Mouse (Mus musculus) E14TG2a.4 (cell line): ENCODE data around the gene Bspry.

Experiments
- CTCF ChIP-seq: conservative IDR thresholded peaks from 2 replicates; pipeline ENCODE4 v1.5.1; 2014; ENCODE audit warnings: low read length
- NANOG ChIP-seq: IDR thresholded peaks from 2 replicates; pipeline ENCODE4 v1.6.1; 2014; ENCODE audit warnings: borderline replicate concordance, low read length, mixed read lengths

GRCm38 (mm10) chr4:62477542-62478244 lies 2.2 kb upstream of the Bspry start:
- TF ChIP-seq CTCF (no peak), NANOG (no peak)
